Mouse (Mus musculus): ENCODE results near the gene Abcb1a. TPM values are rescaled to one million over a fixed set of nuclear protein-coding genes. Genes with fewer than 3 reads are reported as not detected.
"Not testable (repeated sequence)": the region's sequence is repeated elsewhere in the genome, so short reads cannot be mapped to it uniquely, and the experiment has no call there.

Gene Abcb1a
- polyA plus RNA-seq, 1 experiment: 8.4 TPM

DNA sequence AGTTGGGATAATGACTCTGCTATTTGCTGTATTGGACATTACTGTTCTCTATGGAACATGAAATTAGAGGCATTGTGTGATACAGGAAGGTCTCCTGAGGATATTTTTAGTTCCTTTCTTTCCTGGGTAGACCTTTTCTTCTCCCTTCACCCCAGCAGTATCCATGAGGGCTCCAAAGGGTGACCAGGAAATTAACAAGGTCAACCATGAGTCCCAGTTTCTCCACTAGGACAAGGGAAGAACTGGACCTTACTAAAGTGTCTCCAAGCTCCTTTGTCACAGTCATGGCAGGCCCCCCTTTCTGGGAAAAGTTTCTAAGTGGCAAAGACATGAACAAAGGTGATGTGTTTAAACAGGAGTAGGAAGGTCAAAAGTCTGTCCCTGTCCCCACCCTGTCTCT, 72.8 kb downstream of the Abcb1a start:
- H3K27me3 ChIP-seq (ENCODE audit: control insufficient read depth, insufficient read depth, low read length, poor library complexity, severe bottlenecking): no peaks in the 10 kb centered on the region

DNA sequence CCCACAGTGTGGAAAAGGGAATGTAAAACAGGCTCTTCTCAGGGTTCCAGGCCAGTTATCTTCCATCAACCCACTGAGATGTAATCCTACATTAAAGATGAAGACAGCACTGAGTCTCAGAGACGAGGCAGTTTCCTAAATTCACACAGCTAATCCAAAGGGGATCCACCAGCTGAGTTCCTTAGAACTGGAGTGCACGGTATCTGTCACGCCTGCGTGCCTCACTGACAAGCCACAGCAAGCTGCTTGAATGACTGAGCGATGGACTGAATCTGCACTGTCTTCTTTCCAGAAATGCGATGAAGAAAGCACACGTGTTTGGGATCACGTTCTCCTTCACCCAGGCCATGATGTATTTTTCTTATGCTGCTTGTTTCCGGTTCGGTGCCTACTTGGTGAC, 73.4 kb downstream of the Abcb1a start:
- not testable (repeated sequence) for H3K36me3 ChIP-seq (ENCODE audit: control insufficient read depth, insufficient read depth, low read length, poor library complexity, severe bottlenecking); H3K4me3 ChIP-seq (ENCODE audit: low read depth, low read length); H3K27me3 ChIP-seq (ENCODE audit: control insufficient read depth, insufficient read depth, low read length, poor library complexity, severe bottlenecking); H3K9ac ChIP-seq (ENCODE audit: low read depth, poor library complexity, severe bottlenecking); H3K9me3 ChIP-seq (replicated peaks; ENCODE audit: control insufficient read depth, insufficient read depth, low read length, poor library complexity, severe bottlenecking); H3K4me1 ChIP-seq (ENCODE audit: control insufficient read depth, insufficient read depth, low read length)
- peak overlapping the region; percentile 29 for H3K27ac ChIP-seq (ENCODE audit: insufficient read depth, low read length)

More for the DNA sequence above, 72.8 kb downstream of the Abcb1a start:
- Histone ChIP-seq H3K9ac (ENCODE audit: low read depth, poor library complexity, severe bottlenecking) (no peak overlapping the region), H3K4me1 (ENCODE audit: control insufficient read depth, insufficient read depth, low read length) (peaks cover 2% of the 10 kb centered on the region), H3K4me3 (ENCODE audit: low read depth, low read length) (no peak overlapping the region), H3K9me3 (replicated peaks; ENCODE audit: control insufficient read depth, insufficient read depth, low read length, poor library complexity, severe bottlenecking) (0 out of 2 replicates have a peak, but pooled peaks cover 3% of the 10 kb centered on the region), H3K36me3 (ENCODE audit: control insufficient read depth, insufficient read depth, low read length, poor library complexity, severe bottlenecking) (no peaks in the 10 kb centered on the region), H3K27ac (ENCODE audit: insufficient read depth, low read length) (peak overlapping the region; percentile 87)
- TF ChIP-seq CTCF (IDR thresholded peaks at IDR 0.05; ENCODE audit: low read depth, low read length): no peak
- TF ChIP-seq POLR2A (IDR thresholded peaks at IDR 0.05; ENCODE audit: insufficient read depth, low read length): no peak
- TF ChIP-seq EP300 (IDR thresholded peaks at IDR 0.05; ENCODE audit: insufficient read depth, low read depth, low read length): no peak

DNA sequence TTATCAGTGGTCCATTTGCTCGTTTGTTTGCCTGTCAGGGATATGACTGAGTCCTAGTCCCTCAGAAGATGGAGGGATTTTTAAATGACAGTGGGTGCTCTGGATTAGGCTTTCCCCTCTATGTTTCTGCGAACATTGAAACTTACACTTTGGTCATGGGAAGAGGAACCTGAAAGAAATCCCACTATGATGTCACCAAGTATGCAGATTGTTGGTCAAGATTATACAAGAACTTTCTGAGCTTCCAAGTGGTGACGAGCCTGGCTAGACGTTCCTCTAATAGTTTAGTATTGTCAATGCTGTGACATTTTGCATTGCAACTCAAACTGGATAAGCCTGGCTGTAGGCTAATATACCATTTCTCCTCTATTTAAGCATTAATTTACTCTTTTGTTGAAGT, 76.5 kb downstream of the Abcb1a start:
- H3K27me3 ChIP-seq (ENCODE audit: control insufficient read depth, insufficient read depth, low read length, poor library complexity, severe bottlenecking): no peaks in the 10 kb centered on the region
- 0 out of 2 replicates have a peak, but pooled peaks cover 3% of the 10 kb centered on the region for H3K9me3 ChIP-seq (replicated peaks; ENCODE audit: control insufficient read depth, insufficient read depth, low read length, poor library complexity, severe bottlenecking)
- H3K9ac ChIP-seq (ENCODE audit: low read depth, poor library complexity, severe bottlenecking): no peak overlapping the region
- no peak overlapping the region for H3K4me3 ChIP-seq (ENCODE audit: low read depth, low read length)
- no peak overlapping the region for H3K27ac ChIP-seq (ENCODE audit: insufficient read depth, low read length)
- TF ChIP-seq CTCF (IDR thresholded peaks at IDR 0.05; ENCODE audit: low read depth, low read length) (no peak), POLR2A (IDR thresholded peaks at IDR 0.05; ENCODE audit: insufficient read depth, low read length) (no peak), EP300 (IDR thresholded peaks at IDR 0.05; ENCODE audit: insufficient read depth, low read depth, low read length) (no peak)
- H3K36me3 ChIP-seq (ENCODE audit: control insufficient read depth, insufficient read depth, low read length, poor library complexity, severe bottlenecking): no peaks in the 10 kb centered on the region
- H3K4me1 ChIP-seq (ENCODE audit: control insufficient read depth, insufficient read depth, low read length): no peaks in the 10 kb centered on the region

DNA sequence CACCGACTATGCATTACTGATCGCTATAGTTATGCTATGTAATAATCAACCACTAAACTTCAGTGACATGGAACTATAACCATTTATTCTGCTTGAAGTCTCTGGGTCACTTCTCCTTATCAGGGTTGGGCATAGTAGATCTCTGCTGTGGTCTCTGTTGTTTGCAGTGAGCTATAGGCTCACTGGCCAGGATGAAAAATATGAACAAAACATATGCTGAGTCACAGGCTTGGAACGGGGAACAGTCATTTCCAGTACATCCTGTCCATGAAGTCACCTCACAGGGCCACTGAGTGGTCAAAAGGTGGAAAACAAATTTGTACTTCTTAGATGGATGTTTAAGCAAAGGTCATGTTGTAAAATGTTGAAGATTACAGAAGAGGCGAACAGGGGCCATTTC, 77.2 kb downstream of the Abcb1a start:
- Histone ChIP-seq H3K4me3 (ENCODE audit: low read depth, low read length) (no peak overlapping the region), H3K9ac (ENCODE audit: low read depth, poor library complexity, severe bottlenecking) (no peak overlapping the region), H3K36me3 (ENCODE audit: control insufficient read depth, insufficient read depth, low read length, poor library complexity, severe bottlenecking) (no peaks in the 10 kb centered on the region), H3K9me3 (replicated peaks; ENCODE audit: control insufficient read depth, insufficient read depth, low read length, poor library complexity, severe bottlenecking) (0 out of 2 replicates have a peak, but pooled peaks cover 3% of the 10 kb centered on the region), H3K4me1 (ENCODE audit: control insufficient read depth, insufficient read depth, low read length) (no peaks in the 10 kb centered on the region), H3K27ac (ENCODE audit: insufficient read depth, low read length) (no peak overlapping the region), H3K27me3 (ENCODE audit: control insufficient read depth, insufficient read depth, low read length, poor library complexity, severe bottlenecking) (no peaks in the 10 kb centered on the region)
- TF ChIP-seq POLR2A (IDR thresholded peaks at IDR 0.05; ENCODE audit: insufficient read depth, low read length) (no peak), EP300 (IDR thresholded peaks at IDR 0.05; ENCODE audit: insufficient read depth, low read depth, low read length) (no peak), CTCF (IDR thresholded peaks at IDR 0.05; ENCODE audit: low read depth, low read length) (no peak)

DNA sequence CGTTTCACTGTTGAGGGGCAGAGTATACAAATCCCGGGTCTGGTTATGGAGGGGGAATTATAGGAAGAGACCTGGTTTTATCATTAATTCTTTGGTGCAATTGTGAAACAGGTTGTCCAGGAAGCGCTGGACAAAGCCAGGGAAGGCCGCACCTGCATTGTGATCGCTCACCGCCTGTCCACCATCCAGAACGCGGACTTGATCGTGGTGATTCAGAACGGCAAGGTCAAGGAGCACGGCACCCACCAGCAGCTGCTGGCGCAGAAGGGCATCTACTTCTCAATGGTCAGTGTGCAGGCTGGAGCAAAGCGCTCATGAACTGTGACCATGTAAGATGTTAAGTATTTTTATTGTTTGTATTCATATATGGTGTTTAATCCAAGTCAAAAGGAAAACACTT, 87.4 kb downstream of the Abcb1a start:
- not testable (repeated sequence) for H3K4me1 ChIP-seq (ENCODE audit: control insufficient read depth, insufficient read depth, low read length); H3K27me3 ChIP-seq (ENCODE audit: control insufficient read depth, insufficient read depth, low read length, poor library complexity, severe bottlenecking); H3K27ac ChIP-seq (ENCODE audit: insufficient read depth, low read length); H3K9ac ChIP-seq (ENCODE audit: low read depth, poor library complexity, severe bottlenecking); H3K9me3 ChIP-seq (replicated peaks; ENCODE audit: control insufficient read depth, insufficient read depth, low read length, poor library complexity, severe bottlenecking); H3K4me3 ChIP-seq (ENCODE audit: low read depth, low read length); H3K36me3 ChIP-seq (ENCODE audit: control insufficient read depth, insufficient read depth, low read length, poor library complexity, severe bottlenecking)

DNA sequence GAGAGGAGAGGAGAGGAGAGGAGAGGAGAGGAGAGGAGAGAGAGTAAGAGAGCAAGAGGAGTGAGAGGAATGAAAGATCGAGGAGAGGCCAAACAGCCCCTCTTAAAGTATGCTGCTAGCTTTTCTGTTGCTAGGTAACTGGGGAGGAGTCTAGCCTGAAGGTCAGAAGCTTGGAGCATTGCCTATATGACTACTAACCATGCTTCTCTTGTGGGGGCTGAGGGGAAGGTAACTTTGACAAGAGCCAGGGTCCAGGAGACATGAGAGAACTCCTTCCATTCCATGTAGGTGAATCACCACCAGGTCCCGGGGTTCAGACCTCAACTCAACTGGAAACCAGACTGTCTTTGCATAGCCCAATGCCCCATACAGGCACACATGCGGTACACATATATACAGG, 113.0 kb downstream of the Abcb1a start:
- no peaks in the 10 kb centered on the region for H3K27me3 ChIP-seq (ENCODE audit: control insufficient read depth, insufficient read depth, low read length, poor library complexity, severe bottlenecking)
- H3K27ac ChIP-seq (ENCODE audit: insufficient read depth, low read length): no peak overlapping the region
- H3K9ac ChIP-seq (ENCODE audit: low read depth, poor library complexity, severe bottlenecking): no peak overlapping the region
- no peaks in the 10 kb centered on the region for H3K9me3 ChIP-seq (replicated peaks; ENCODE audit: control insufficient read depth, insufficient read depth, low read length, poor library complexity, severe bottlenecking)
- H3K36me3 ChIP-seq (ENCODE audit: control insufficient read depth, insufficient read depth, low read length, poor library complexity, severe bottlenecking): no peaks in the 10 kb centered on the region
- no peak overlapping the region for H3K4me3 ChIP-seq (ENCODE audit: low read depth, low read length)
- TF ChIP-seq CTCF (IDR thresholded peaks at IDR 0.05; ENCODE audit: low read depth, low read length): no peak
- no peak for TF ChIP-seq EP300 (IDR thresholded peaks at IDR 0.05; ENCODE audit: insufficient read depth, low read depth, low read length)
- no peak for TF ChIP-seq POLR2A (IDR thresholded peaks at IDR 0.05; ENCODE audit: insufficient read depth, low read length)
- H3K4me1 ChIP-seq (ENCODE audit: control insufficient read depth, insufficient read depth, low read length): no peaks in the 10 kb centered on the region
